Mouse (Mus musculus) brain, embryonic 14.5 days (tissue): ENCODE measurements at regions not wholly inside any gene's neighbourhood (a gene's known extent, or its start where the extent isn't known, plus 50 kb on each side); places are given as distances from the start of the nearest gene placed in this dataset.

Source experiments
- CTCF ChIP-seq: fragments of 200-500 bp; IDR thresholded peaks from 2 replicates; pipeline ENCODE4 v1.5.1; 2012; ENCODE audit warnings: inconsistent platforms, mild to moderate bottlenecking, moderate library complexity, borderline replicate concordance; ENCODE audit not compliant: insufficient read depth, insufficient read length; ENCODE audit errors: extremely low read depth
- POLR2A ChIP-seq: fragments of 200-500 bp; IDR thresholded peaks from 2 replicates; pipeline ENCODE4 v1.6.1; 2012; ENCODE audit warnings: mild to moderate bottlenecking, inconsistent platforms, borderline replicate concordance; ENCODE audit not compliant: poor library complexity, insufficient read depth, insufficient read length, severe bottlenecking; ENCODE audit errors: extremely low read depth

DNA sequence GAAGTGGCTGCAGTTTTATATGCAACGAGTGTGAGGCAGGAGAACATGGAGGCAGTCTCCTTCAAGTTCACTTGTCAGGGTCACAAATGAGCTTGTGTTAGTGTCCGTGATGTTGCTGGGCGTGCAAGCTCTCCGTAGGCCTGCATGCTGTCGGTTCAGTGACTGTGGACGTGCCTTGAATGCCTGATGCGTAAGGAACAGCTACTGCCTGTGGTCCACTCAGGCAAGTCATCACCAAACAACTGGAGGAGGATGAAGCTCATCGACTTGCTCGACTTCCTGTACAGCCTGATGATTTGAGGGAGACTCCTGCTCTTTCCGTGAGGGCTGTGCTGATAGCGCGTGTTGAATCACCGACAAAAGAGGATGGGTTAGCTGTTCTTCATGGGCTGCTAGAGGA lies 281.9 kb upstream of the Cnr1 start:
- TF ChIP-seq CTCF (no peak), POLR2A (no peak)
